Mouse (Mus musculus): ENCODE measurements around the gene Foxn4.

The Foxn4 gene

DNA sequence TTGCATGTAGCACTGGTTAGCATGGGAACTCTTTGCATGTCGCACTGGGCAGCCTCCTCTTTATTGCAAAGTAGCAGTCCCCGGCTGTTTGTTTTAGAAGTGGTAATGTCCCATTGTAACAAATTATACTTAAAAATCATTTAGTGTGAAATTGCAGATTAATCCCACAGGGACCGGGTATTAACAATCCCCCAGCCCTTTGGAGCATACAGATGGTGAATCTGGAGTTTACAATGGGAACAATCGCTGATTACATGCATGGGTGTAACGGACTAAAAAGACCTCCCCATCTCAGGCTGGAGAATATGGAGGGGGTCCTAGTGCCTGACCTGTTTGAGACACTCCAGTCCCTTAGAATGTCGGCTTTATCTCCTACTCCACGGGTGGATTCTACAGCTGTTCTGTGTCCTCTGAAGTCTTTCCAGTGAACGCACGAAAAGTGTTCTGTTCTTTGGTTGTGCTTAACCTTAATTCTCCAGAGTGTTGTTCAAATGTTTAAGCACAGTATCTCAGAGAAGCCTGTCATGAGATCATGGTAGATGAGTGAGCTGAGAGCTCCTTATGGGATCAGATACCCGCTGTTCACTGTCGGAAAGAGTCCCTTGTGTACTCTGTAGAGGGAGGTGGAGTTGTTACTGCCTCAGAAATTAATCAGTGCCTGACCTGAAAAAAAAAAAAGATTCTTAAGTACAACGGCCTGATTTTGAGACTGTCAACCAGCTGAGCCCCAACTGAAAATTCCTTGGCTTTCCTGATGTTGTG, 6.0 kb upstream of the Foxn4 start:
- DNase-seq (ENCODE audit: low spot score): no peak

DNA sequence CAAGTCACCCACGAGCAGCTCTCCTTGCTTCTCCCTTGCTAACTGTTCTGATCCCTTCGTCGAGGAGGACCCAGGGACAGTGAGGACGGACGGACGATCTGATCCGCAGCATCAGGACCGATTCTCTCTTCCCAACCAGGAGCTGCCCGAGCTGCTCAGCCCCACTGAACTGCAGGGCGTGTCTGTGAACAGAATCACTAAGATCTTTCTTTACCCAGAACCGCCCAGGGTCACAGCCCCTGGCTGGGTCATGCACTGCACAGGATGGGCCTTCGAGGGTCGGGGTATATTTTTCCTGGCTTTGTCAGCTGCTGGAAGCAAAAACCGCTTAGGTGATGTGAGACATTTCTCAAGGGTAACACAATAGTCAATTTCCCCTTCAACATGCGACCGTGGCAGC, 2.4 kb upstream of the Foxn4 start:
- no peak for DNase-seq (ENCODE audit: low spot score)

DNA sequence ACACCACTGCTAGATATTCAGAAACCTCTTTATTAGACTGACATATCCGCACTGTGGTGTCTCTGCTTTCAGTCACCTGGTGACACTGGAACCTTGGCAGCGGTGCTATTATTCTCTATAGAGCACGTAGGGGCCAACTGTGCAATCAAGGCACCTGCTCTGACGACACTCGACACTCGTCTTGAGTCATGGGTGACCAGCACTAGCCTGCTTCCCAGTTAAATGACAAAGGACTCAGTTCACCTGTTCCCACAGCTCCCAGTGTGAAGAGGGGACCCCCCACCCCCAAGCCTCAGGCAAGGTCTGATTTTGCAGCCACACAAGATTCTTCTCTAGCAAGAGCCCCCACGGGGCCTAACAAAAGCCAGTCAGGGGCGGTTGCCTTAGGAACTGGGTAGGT, 1.7 kb upstream of the Foxn4 start:
- no peak for DNase-seq (ENCODE audit: low spot score)

DNA sequence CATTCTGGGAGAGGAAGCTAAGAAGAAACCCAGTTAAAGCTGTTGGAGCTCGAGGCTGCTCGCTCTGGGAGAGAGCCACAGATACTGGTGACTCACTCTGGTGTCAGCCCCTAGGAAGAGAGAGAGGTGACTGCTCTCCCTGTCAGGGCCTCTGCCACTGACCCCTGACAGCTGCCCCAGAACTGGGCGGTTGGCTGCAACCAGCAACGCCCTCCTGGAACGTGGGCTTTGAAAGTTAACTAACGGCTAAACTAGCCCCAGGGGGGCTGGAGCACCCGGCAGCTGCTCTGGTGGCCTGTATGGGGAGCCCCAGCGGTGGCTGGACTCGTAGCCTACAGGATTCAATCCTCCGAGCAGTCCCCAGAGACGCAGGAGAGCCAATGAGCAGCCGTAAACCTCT, 3.6 kb downstream of the Foxn4 start:
- no peak for DNase-seq (ENCODE audit: low spot score)

DNA sequence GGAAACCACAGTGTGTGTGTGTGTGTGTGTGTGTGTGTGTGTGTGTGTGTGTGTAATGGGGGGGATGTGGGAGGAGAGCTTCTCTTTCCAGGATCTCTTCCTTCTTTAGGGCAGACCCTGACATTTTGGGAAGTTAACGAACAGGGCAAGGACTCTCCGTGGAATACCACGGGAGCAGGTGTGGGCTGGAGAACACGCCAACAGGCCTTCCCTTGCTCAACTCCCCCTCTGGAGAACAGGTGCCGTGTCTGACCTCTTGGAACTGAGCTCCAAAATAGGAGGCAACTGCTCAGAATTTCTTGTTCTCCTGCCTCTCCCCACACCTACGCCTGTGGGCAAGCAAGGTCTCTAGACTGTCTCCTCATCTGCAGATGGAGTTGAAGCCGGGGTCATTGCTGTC, 4.1 kb downstream of the Foxn4 start:
- DNase-seq (ENCODE audit: low spot score): no peak

DNA sequence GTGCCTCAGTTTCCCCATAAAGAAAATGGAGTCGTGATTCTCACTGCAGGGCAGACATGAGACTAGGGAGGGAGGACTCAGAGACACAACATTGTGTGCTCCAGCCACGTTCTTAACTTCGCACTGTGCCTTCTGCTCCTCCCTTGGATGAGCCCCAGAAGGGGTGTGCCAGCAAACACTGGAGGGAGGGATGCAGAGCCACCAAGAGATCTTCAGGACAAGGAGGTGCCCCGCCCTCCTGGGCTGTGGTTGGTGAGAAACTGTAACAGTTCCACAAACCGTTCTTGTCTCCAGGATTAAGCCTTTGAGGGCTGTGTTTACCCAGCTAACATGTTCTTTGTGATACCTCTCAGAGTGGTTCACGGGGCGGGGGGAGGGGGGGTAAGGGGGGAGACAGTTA, 5.0 kb downstream of the Foxn4 start:
- DNase-seq (ENCODE audit: low spot score): no peak

DNA sequence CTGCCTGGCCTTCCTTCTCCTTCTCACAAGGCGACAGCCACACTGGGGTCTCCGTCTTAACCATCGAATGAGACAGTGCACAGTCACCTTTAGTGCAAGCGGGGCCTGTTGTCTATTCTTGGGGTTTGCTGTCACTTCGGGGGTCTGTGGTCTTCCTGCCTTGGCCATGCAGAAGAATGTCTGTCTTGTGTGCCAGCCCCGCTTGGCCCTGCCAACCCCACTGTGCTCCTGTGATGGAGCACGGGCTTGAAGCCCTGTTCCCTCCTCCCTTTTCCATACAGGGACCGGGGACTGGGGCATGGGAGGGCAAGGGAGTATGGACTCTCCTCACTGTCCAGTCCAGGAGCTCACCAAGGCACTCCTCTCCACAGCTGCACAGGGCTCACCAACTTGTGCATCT, 8.8 kb downstream of the Foxn4 start:
- no peak for DNase-seq (ENCODE audit: low spot score)

DNA sequence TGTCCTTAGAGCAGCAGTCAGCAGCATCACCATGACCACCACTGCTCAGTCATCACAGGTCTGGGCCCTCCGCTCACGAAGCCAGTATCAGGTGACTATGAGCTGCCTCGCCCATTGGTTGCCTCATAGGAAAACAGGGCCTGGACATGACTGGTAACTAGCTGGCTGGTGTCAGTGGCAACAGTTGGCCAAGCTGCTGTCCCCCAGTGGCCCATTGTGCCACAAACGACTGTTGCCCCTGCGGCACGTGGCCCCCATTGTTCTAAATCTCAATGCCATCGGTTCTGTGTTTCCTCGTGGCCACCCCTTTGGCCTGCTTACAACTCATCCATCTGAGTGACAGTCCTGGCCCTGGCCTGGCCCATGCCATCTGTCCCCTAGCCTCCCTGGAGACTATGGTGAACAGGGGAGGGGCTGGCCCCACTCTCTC, 9.6 kb downstream of the Foxn4 start:
- no peak for DNase-seq (ENCODE audit: low spot score)

DNA sequence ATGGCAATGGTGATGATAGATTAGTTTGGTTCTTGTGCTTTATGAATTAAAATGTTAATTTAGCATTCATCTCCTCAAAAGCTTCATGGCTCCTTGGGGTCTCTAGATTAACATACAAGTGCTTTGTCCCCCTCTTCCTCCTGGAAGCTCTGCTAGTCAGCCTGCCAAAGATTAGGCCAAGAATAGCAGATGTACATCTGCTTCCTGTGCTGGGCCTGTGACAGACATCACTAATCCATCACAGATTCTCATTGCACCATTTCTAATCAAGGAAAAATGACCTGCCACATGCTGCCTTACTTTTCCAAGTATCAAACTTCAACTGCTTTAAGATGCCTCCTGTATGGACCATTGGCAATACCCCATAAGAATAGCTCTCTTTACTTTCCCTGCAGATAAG, 12.1 kb downstream of the Foxn4 start:
- no peak for DNase-seq (ENCODE audit: low spot score)

DNA sequence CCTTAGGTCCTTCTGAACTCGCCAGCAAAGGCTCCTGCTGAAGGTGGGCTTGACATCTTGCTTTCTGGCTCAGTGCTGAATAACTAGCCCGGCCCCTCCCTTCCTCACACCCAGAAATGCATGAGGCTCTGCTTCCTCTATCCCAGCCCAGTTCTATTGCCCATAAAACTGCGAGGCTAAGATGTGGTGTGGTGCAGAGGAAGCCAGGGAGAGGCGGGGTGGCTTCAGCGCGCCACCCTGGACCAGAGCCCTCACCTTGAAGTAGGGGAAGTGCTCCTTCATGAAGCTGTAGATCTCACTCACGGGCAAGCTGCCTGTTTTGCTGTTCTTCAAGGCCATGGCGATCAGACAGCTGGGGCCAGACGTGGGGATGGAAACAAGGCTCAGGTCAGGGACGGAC, 14.1 kb downstream of the Foxn4 start:
- DNase-seq (ENCODE audit: low spot score): no peak

DNA sequence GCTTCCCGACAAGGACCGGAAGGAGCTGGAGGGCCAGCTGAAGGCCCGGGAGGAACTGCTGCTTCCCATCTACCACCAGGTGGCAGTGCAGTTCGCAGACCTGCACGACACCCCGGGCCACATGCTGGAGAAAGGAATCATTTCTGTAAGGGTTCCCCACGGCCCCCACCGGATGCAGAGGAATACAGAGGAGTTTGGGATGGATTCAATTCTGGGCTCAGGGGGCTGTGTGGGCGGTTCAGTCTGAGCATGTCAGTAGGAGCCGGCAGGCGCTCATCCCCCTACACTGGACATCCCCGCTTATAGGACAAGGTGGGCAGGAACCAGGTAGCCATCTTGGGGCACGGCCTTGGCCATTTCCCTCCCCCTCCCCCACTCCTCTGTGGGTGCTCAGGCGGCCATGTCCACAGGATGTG, 25.4 kb downstream of the Foxn4 start:
- DNase-seq (ENCODE audit: low spot score): no peak

DNA sequence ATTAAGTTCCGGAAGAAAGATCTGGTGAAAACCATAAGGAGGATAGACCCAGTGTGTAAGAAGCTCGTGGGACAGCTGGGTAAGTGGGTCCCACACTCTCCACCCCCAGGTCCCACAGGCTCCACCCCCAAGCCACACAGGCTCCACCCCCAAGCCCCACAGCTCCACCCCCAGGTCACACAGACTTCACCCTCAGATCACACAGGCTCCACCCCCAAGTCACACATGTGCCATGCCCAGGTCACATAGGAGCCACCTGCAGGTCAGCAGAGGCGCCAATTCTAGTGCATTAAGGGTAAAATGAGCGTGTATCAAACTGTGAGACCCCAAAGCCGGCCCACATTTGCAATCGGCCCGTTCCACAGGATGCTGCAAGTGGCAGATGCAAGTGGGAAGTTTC, 27.1 kb downstream of the Foxn4 start:
- no peak for DNase-seq (ENCODE audit: low spot score)

DNA sequence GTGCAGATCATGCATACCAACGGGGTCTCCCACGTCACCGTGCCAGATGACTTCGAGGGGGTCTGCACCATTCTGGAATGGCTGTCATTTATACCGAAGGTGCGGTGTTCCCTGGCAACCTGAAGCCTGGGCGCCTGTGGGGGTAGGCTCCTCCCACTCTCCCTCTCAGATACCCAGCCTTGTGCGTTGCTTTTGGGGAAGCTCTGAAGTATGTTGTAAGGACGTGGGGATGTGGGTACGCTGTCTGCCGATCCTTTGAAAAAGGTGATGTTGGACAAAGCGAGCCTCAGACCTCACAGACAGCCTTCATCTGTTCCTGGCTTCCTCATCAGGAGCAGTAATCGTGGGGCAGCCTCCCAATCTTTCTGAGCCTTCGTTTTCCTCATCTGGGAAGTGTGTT, 33.9 kb downstream of the Foxn4 start:
- DNase-seq (ENCODE audit: low spot score): no peak

DNA sequence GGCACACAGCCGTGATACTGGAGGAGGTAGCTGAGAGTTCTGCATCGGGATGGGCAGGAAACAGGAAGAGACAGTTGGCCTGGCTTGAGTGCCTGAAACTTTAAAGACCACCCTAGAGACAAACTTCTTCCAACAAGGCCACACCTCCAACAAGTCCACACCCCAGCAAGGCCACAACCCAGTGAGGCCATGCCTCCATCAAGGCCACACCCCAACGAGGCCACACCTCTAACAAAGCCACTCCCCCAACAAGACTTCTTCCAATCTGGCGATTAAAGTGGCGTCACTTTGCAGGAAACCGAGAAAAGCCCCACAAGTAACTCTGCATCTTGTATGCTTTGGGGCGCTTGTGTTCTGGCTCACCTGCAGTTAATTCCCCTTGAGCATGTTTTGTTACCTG, 34.7 kb downstream of the Foxn4 start:
- no peak for DNase-seq (ENCODE audit: low spot score)

DNA sequence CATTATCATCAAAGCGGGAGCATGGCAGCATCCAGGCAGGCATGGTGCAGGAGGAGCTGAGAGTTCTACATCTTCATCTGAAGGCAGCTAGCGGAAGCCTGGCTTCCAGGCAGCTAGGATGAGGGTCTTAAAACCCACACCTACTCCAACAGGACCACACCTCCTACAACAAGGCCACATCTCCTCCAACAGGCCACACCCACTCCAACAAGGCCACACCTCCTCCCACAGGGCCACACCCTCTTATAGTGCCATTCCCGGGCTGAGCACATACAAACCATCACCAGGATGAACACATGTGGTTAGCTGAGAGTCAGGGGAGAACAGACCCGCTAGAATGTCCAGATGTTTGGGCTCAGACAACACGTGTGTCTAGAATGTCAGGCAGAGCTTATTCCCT, 44.7 kb downstream of the Foxn4 start:
- no peak for DNase-seq (ENCODE audit: low spot score)

DNA sequence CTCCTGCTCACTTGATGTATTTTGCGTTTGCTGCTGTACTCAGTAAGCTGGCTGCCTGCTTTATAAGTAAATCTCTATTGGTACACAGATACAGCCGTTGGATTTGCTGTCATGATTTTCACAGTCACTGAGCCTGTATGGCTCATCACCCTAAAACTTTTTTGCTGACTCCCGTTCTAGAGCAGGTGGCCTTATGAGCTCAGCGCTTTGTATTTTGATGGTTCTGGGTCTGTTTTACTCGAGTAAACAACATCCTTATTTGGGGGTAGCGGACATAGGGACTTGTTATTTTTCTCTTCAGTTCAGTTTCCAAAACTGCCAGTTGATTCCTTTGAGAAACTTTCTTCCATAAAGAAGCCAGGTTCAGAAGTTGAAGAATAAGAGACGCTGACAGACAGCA, 47.6 kb downstream of the Foxn4 start:
- no peak for DNase-seq (ENCODE audit: low spot score)

DNA sequence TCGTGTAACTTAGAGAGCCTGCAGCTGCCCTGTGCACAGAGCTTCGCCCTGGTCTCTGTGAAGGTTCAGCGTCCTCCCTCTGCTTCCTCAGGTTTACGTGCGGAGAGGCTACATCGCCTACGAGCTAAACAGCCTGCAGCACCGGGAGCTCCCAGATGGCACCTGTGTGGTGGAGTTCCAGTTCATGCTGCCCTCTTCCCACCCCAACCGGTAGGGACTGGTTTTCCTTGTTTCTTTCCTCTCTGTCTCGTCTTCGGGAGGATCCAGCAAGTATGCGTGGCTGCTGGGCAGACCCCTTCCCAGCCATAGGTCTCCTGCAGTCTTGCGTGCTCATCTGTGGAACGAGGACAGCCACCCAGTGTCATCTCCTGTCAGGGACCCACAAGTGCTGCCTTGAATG, 54.8 kb downstream of the Foxn4 start:
- no peak for DNase-seq (ENCODE audit: low spot score)

DNA sequence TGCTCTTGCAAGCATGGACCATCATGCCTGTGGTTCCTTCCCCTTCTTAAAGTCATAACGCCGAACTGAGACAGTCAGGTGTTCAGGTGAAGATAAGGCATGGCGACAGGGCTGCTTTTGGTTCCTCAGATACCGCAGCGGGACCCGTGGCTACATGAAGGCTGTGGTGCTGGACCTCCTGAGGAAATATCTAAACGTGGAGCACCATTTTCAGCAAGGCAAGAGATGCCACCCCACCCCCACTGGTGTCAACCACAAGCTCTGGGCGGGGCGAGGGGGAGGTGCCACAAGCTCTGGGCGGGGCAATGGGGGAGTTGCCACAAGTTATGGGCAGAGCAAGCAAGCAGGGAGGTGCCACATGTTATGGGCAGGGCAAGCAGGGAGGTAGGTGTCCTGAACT, 60.4 kb downstream of the Foxn4 start:
- DNase-seq (ENCODE audit: low spot score): no peak

DNA sequence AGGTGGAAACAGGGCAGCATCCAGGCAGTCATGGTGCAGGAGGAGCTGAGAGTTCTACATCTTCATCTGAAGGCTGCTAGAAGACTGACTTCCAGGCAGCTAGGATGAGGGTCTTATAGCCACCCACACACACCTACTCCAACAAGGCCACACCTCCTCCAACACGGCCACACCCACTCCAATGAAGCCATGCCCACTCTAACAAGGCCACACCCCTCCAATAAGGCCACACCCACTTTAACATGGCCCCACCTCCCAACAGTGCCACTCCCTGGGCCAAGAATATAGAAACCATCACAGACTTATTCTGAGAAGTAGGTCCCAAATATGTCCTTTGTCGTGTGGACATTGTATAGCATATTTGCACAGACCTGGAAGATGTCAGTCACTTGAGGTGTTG, 67.4 kb downstream of the Foxn4 start:
- no peak for DNase-seq (ENCODE audit: low spot score)

Measured in layer of hippocampus, adult 9-10 months (tissue).